Mouse (Mus musculus) limb, embryonic 15.5 days (tissue): ENCODE measurements at regions not wholly inside any gene's neighbourhood (a gene's known extent, or its start where the extent isn't known, plus 50 kb on each side); places are given as distances from the start of the nearest gene placed in this dataset.

Source experiments
- ATAC-seq: fragments of 200-750 bp; cut with Nextera tagmentation; 2 replicates; pipeline ENCODE4 v1.8.0; 2017; ENCODE audit warnings: low read depth, moderate TSS enrichment; ENCODE audit not compliant: insufficient number of reproducible peaks, low FRiP score, low TSS enrichment
- H3K27ac ChIP-seq: fragments of 300-500 bp; sonication (generic); 2 replicates; pipeline ENCODE4 v1.5.1; 2015; ENCODE audit warnings: moderate library complexity, mild to moderate bottlenecking, inconsistent platforms
- H3K27me3 ChIP-seq: fragments of 300-500 bp; sonication (generic); 2 replicates; pipeline ENCODE4 v1.6.1; 2015; ENCODE audit warnings: inconsistent platforms
- H3K36me3 ChIP-seq: fragments of 300-500 bp; sonication (generic); 2 replicates; pipeline ENCODE4 v1.6.1; 2015; ENCODE audit warnings: inconsistent platforms
- H3K4me1 ChIP-seq: fragments of 300-500 bp; sonication (generic); 2 replicates; pipeline ENCODE4 v1.6.1; 2015; ENCODE audit warnings: inconsistent platforms
- H3K4me2 ChIP-seq: fragments of 300-500 bp; sonication (generic); 2 replicates; pipeline ENCODE4 v1.6.1; 2015; ENCODE audit warnings: mild to moderate bottlenecking, inconsistent platforms
- H3K4me3 ChIP-seq: fragments of 300-500 bp; sonication (generic); 2 replicates; pipeline ENCODE4 v1.5.1; 2015; ENCODE audit warnings: mild to moderate bottlenecking, inconsistent platforms
- H3K9ac ChIP-seq: fragments of 300-500 bp; sonication (generic); 2 replicates; pipeline ENCODE4 v1.6.1; 2015; ENCODE audit warnings: inconsistent platforms
- H3K9me3 ChIP-seq: fragments of 300-500 bp; sonication (generic); 2 replicates; pipeline ENCODE4 v1.6.1; 2016; ENCODE audit warnings: inconsistent platforms
- WGBS: fragments of 180-500 bp; shearing (Covaris S2); methylation state at CpG from one replicate; pipeline ENCODE4 v1.1.7; 2015; 5-methylcytosine and 5-hydroxymethylcytosine counted together

GRCm38 (mm10) chr4:106227428-106227827 is 88.6 kb upstream of the Usp24 start:
- Histone ChIP-seq H3K9me3 (no peaks in the 10 kb centered on the region), H3K27me3 (no peaks in the 10 kb centered on the region), H3K4me1 (peaks cover 8% of the 10 kb centered on the region; the same call in 1 of the 2 replicates), H3K4me2 (no peak overlapping the region), H3K4me3 (no peak overlapping the region), H3K27ac (no peak overlapping the region), H3K36me3 (no peaks in the 10 kb centered on the region), H3K9ac (no peak overlapping the region)
- 49% methylated on average over 8 of the region's 8 CpGs for WGBS
- ATAC-seq = no peak

GRCm38 (mm10) chr4:106228534-106228933 is 87.5 kb upstream of the Usp24 start:
- H3K4me2 ChIP-seq = no peak overlapping the region
- 43% methylated on average over 9 of the region's 9 CpGs for WGBS
- H3K27ac ChIP-seq = no peak overlapping the region
- no peak overlapping the region for H3K9ac ChIP-seq
- H3K9me3 ChIP-seq = no peaks in the 10 kb centered on the region
- H3K4me3 ChIP-seq = no peak overlapping the region
- H3K4me1 ChIP-seq = peaks cover 8% of the 10 kb centered on the region
- ATAC-seq = no peak
- no peaks in the 10 kb centered on the region for H3K27me3 ChIP-seq
- no peaks in the 10 kb centered on the region for H3K36me3 ChIP-seq

- Histone ChIP-seq H3K36me3 (no peaks in the 10 kb centered on the region), H3K4me3 (no peak overlapping the region), H3K9me3 (no peaks in the 10 kb centered on the region), H3K27ac (no peak overlapping the region), H3K9ac (no peak overlapping the region), H3K4me1 (peaks cover 8% of the 10 kb centered on the region), H3K4me2 (no peak overlapping the region), H3K27me3 (no peaks in the 10 kb centered on the region)
- 77% methylated on average over 3 of the region's 3 CpGs for WGBS
- no peak for ATAC-seq
These were observed 86.5 kb upstream of the Usp24 start for GRCm38 (mm10) chr4:106229526-106229925.

GRCm38 (mm10) chr4:106232499-106232970 is 83.5 kb upstream of the Usp24 start:
- peak; percentile 62 for ATAC-seq
- H3K4me2 ChIP-seq = no peak overlapping the region
- no peaks in the 10 kb centered on the region for H3K27me3 ChIP-seq
- 43% methylated on average over 9 of the region's 9 CpGs for WGBS
- H3K9me3 ChIP-seq = no peaks in the 10 kb centered on the region
- no peak overlapping the region for H3K9ac ChIP-seq
- H3K36me3 ChIP-seq = no peaks in the 10 kb centered on the region
- peak overlapping the region; percentile 40 for H3K27ac ChIP-seq
- no peak overlapping the region for H3K4me3 ChIP-seq
- H3K4me1 ChIP-seq = peaks cover 3% of the 10 kb centered on the region

- H3K4me2 ChIP-seq = no peak overlapping the region
- WGBS = 89% methylated on average over 14 of the region's 14 CpGs
- no peaks in the 10 kb centered on the region for H3K4me1 ChIP-seq
- no peaks in the 10 kb centered on the region for H3K9me3 ChIP-seq
- H3K27ac ChIP-seq = no peak overlapping the region
- H3K9ac ChIP-seq = no peak overlapping the region
- no peak overlapping the region for H3K4me3 ChIP-seq
- no peak for ATAC-seq
- no peaks in the 10 kb centered on the region for H3K27me3 ChIP-seq
- no peaks in the 10 kb centered on the region for H3K36me3 ChIP-seq
These were observed 71.6 kb upstream of the Usp24 start for GRCm38 (mm10) chr4:106244384-106244819.

- H3K4me3 ChIP-seq = no peak overlapping the region
- no peaks in the 10 kb centered on the region for H3K9me3 ChIP-seq
- H3K9ac ChIP-seq = no peak overlapping the region
- no peaks in the 10 kb centered on the region for H3K4me1 ChIP-seq
- 86% methylated on average over 9 of the region's 9 CpGs for WGBS
- no peaks in the 10 kb centered on the region for H3K36me3 ChIP-seq
- no peak overlapping the region for H3K27ac ChIP-seq
- H3K4me2 ChIP-seq = no peak overlapping the region
- no peaks in the 10 kb centered on the region for H3K27me3 ChIP-seq
- ATAC-seq = no peak
These were observed 71.0 kb upstream of the Usp24 start for GRCm38 (mm10) chr4:106244826-106245510.

- no peak for ATAC-seq
- Histone ChIP-seq H3K4me3 (no peak overlapping the region), H3K27me3 (no peaks in the 10 kb centered on the region), H3K4me2 (no peak overlapping the region), H3K4me1 (no peaks in the 10 kb centered on the region), H3K9me3 (no peaks in the 10 kb centered on the region), H3K9ac (no peak overlapping the region), H3K36me3 (no peaks in the 10 kb centered on the region), H3K27ac (no peak overlapping the region)
- WGBS = 70% methylated on average over 2 of the region's 2 CpGs
These were observed 69.3 kb upstream of the Usp24 start for GRCm38 (mm10) chr4:106246695-106247094.

- Histone ChIP-seq H3K36me3 (no peaks in the 10 kb centered on the region), H3K27me3 (no peaks in the 10 kb centered on the region), H3K4me3 (no peak overlapping the region), H3K4me2 (no peak overlapping the region), H3K4me1 (no peaks in the 10 kb centered on the region), H3K9me3 (no peaks in the 10 kb centered on the region), H3K9ac (no peak overlapping the region), H3K27ac (no peak overlapping the region)
- 94% methylated on average over 5 of the region's 5 CpGs for WGBS
- ATAC-seq = no peak
These were observed 68.6 kb upstream of the Usp24 start for GRCm38 (mm10) chr4:106247398-106247797.

GRCm38 (mm10) chr4:106248272-106248671 is 67.7 kb upstream of the Usp24 start:
- Histone ChIP-seq H3K27me3 (no peaks in the 10 kb centered on the region), H3K4me2 (no peak overlapping the region), H3K9ac (no peak overlapping the region), H3K9me3 (no peaks in the 10 kb centered on the region), H3K27ac (no peak overlapping the region), H3K36me3 (no peaks in the 10 kb centered on the region), H3K4me3 (no peak overlapping the region), H3K4me1 (no peaks in the 10 kb centered on the region)
- ATAC-seq = no peak
- WGBS = 88% methylated on average over 8 of the region's 8 CpGs

GRCm38 (mm10) chr4:106249028-106249782 is 66.8 kb upstream of the Usp24 start:
- Histone ChIP-seq H3K4me3 (no peak overlapping the region), H3K27ac (no peak overlapping the region), H3K27me3 (no peaks in the 10 kb centered on the region), H3K4me2 (no peak overlapping the region), H3K9ac (no peak overlapping the region), H3K4me1 (no peaks in the 10 kb centered on the region), H3K9me3 (no peaks in the 10 kb centered on the region), H3K36me3 (no peaks in the 10 kb centered on the region)
- no peak for ATAC-seq
- WGBS = 79% methylated on average over 7 of the region's 7 CpGs

GRCm38 (mm10) chr4:106250048-106250447 is 66.0 kb upstream of the Usp24 start:
- H3K27me3 ChIP-seq = no peaks in the 10 kb centered on the region
- H3K4me2 ChIP-seq = no peak overlapping the region
- H3K27ac ChIP-seq = no peak overlapping the region
- H3K4me1 ChIP-seq = no peaks in the 10 kb centered on the region
- H3K9me3 ChIP-seq = no peaks in the 10 kb centered on the region
- no peak overlapping the region for H3K9ac ChIP-seq
- no peak for ATAC-seq
- H3K36me3 ChIP-seq = no peaks in the 10 kb centered on the region
- no peak overlapping the region for H3K4me3 ChIP-seq
- WGBS = 87% methylated on average over 2 of the region's 2 CpGs

GRCm38 (mm10) chr4:106251430-106251829 is 64.6 kb upstream of the Usp24 start:
- no peaks in the 10 kb centered on the region for H3K9me3 ChIP-seq
- peaks cover 8% of the 10 kb centered on the region for H3K4me1 ChIP-seq
- no peak overlapping the region for H3K9ac ChIP-seq
- H3K27ac ChIP-seq = no peak overlapping the region
- no peak overlapping the region for H3K4me2 ChIP-seq
- WGBS = 100% methylated on average over 1 of the region's 1 CpGs
- no peak overlapping the region for H3K4me3 ChIP-seq
- no peak for ATAC-seq
- no peaks in the 10 kb centered on the region for H3K27me3 ChIP-seq
- no peaks in the 10 kb centered on the region for H3K36me3 ChIP-seq
